Mouse (Mus musculus) naive thymus-derived CD4-positive, alpha-beta T cell, adult 5 months (primary cell): ENCODE measurements around the gene Ptpre. TPM values are rescaled to one million over a fixed set of nuclear protein-coding genes. Genes with fewer than 3 reads are reported as not detected.

Experiments used
- polyA plus RNA-seq: library from polyadenylated mRNA; unstranded; fragments of 100-300 nt; shearing (Covaris generic); gene quantifications from one replicate; pipeline ENCODE4 v1.2.1, GENCODE M21; 2017

Gene Ptpre
- 23.7 TPM for polyA plus RNA-seq

DNA sequence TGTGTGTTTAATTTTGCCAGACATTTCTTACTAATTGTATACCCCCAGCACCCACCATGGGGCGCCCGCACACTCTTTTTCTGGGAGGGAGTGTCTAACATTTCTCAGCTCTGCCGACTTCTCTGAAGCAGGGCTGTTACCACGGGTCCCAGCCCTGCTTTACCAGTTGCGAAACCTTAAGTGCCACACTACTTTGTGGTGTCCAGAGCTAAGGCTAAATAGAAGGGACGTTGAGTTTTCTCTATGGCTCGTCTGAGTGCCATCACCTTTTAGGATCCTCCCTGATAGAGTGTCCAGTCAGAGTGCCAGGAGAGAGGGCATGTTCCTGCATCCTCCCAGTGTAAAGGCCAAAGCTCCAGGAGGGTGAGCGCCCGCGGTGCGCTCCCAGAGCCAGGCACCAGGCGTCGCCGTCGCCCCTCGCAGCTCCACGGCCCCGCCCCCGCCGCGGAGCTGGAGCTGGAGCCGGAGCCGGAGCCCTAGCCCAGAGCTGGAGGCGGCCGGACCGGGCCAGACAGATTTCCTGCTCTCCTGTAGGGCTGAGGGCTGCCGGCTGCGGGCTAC lies at the start of gene Ptpre:
Gene Ptpre (plus strand): TSS at position 141 of the 561 bp plus-strand sequence.

DNA sequence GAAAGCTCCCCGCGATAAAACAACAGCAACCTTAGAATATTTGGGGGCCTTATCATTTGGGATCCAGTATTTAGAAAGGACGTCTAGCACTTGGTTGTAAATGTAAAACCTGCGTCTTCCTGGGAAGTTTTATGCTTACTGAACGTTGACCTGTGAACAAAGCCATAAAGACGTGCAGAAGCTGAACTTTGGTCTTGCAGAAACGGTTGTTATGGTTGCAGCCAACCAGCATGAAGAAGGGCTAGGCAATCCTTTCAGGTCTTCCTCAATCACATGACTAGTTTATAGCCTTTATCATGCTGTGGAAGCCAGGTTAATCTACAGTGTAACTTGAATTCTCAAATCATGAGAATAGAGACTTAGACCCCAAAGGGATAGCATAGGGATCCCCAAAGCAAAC lies 8.8 kb upstream of the Ptpre start, which contains the start of gene Clrn3:
Gene Clrn3 (minus strand): TSS at position 140 of the 400 bp plus-strand sequence.

DNA sequence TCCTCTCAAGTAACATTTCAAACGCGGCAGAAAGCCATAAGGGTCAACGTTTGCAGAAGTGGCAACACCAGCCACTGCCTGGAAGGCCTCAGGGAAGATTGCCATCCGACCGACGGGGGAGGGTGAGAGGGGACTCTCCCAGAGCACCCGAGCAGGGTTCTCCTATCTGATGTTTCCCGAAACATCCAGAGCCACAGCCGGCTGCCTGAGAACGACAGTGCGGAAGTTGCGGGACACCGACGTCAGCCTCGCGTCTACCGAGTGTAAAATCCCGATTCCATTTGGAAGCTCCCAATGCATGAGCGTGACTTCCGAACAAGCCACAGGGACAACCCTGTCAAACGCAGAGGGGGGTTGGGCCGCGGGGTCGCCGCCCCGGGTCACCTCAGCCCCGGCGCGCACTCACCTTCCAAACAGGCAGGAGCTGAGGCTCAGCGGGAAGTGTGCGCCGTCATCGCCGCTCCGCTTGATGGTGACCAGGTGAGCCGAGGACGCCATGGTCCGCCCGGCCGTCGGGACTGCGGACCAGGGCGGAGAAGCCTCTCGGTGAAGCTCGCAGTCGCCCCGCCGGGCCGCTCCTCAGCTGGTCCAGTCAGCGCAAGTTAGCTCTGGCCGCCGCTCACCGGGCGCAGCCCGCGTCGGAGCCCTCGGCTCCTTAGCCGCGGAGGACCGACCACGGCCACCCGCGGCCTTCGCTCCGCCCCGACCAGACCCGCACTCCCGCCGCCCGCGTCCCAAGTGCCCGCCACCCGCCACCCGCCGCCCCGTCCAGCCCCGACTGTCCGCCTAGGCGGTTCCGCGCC lies 178.6 kb downstream of the Ptpre start, which contains the start of gene Mki67:
Gene Mki67 (minus strand): TSS at position 720 of the 803 bp plus-strand sequence.

Other genes starting within 250 kb of the Ptpre start
- not detected for gene Foxi2, start 127.2 kb upstream of the Ptpre start, polyA plus RNA-seq
- not detected for gene Clrn3, start 8.8 kb upstream of the Ptpre start, polyA plus RNA-seq
- gene Mki67, start 178.9 kb downstream of the Ptpre start, polyA plus RNA-seq, result 0.21 TPM